Mouse (Mus musculus): ENCODE data around the gene Klc2. TPM values are rescaled to one million over a fixed set of nuclear protein-coding genes. Genes with fewer than 3 reads are reported as not detected.

Gene Klc2
- polyA plus RNA-seq, 1 experiment from 2014 or later: 23.7 TPM

GRCm38 (mm10) chr19:5067040-5067799, 51.1 kb downstream of the Klc2 start:
- H3K4me1 ChIP-seq: peaks cover 62% of the 10 kb centered on the region

GRCm38 (mm10) chr19:5065104-5065503, 53.3 kb downstream of the Klc2 start:
- H3K27me3 ChIP-seq (ENCODE audit: insufficient read depth, poor library complexity, severe bottlenecking): peaks cover 28% of the 10 kb centered on the region
- no peak overlapping the region for H3K4me3 ChIP-seq
- WGBS: 65% methylated on average over 7 of the region's 7 CpGs
- H3K27ac ChIP-seq: peak overlapping the region; percentile 42
- no peaks in the 10 kb centered on the region for H3K9me3 ChIP-seq
- no peak for DNase-seq (ENCODE audit: low spot score)
- H3K4me1 ChIP-seq: peaks cover 58% of the 10 kb centered on the region
- no peaks in the 10 kb centered on the region for H3K36me3 ChIP-seq

More at GRCm38 (mm10) chr19:5067040-5067799, 51.1 kb downstream of the Klc2 start:
- 4% methylated on average over 15 of the region's 15 CpGs for WGBS
- H3K36me3 ChIP-seq: no peaks in the 10 kb centered on the region
- H3K9me3 ChIP-seq: no peaks in the 10 kb centered on the region
- peak overlapping the region; percentile 72 for H3K4me3 ChIP-seq
- H3K27ac ChIP-seq: peak overlapping the region; percentile 92
- no peak for DNase-seq (ENCODE audit: low spot score)
- H3K27me3 ChIP-seq (ENCODE audit: insufficient read depth, poor library complexity, severe bottlenecking): peaks cover 43% of the 10 kb centered on the region

DNA sequence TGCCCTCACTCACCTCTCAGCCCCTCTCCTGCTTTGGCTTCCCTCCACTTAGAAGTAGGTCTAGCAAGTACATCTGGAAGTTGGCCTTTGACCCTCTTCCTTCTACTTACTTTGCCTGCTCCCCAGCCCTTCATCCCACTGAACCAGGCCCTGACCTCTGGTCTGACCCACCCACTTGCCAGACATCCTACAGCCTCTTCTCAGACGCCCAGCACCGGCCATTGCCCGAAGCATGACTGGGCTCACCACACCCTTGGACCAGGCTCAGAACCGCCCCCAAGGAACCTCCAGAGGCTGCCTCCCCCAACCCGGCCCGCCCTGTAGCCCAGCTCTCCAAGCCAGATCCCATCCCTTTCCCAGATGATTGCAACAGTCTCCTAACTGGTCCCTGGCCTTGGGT, 55.9 kb downstream of the Klc2 start:
- DNase-seq (ENCODE audit: low spot score): no peak
- Histone ChIP-seq H3K4me3 (no peak overlapping the region), H3K27ac (0 out of 2 replicates have a peak overlapping the region, but pooled peaks have one; percentile 2), H3K27me3 (ENCODE audit: insufficient read depth, poor library complexity, severe bottlenecking) (peaks cover 8% of the 10 kb centered on the region), H3K9me3 (no peaks in the 10 kb centered on the region), H3K4me1 (peaks cover 57% of the 10 kb centered on the region), H3K36me3 (no peaks in the 10 kb centered on the region)
- 66% methylated on average over 6 of the region's 6 CpGs for WGBS

- WGBS: 82% methylated on average over 5 of the region's 5 CpGs
- 0 out of 2 replicates have a peak overlapping the region, but pooled peaks have one; percentile 2 for H3K27ac ChIP-seq
- peaks cover 54% of the 10 kb centered on the region for H3K4me1 ChIP-seq
- H3K27me3 ChIP-seq (ENCODE audit: insufficient read depth, poor library complexity, severe bottlenecking): peaks cover 10% of the 10 kb centered on the region; the same call in 1 of the 2 replicates
- no peaks in the 10 kb centered on the region for H3K9me3 ChIP-seq
- H3K4me3 ChIP-seq: no peak overlapping the region
- H3K36me3 ChIP-seq: no peaks in the 10 kb centered on the region
- DNase-seq (ENCODE audit: low spot score): no peak
Measured at GRCm38 (mm10) chr19:5062041-5062440, 56.3 kb downstream of the Klc2 start.

DNA sequence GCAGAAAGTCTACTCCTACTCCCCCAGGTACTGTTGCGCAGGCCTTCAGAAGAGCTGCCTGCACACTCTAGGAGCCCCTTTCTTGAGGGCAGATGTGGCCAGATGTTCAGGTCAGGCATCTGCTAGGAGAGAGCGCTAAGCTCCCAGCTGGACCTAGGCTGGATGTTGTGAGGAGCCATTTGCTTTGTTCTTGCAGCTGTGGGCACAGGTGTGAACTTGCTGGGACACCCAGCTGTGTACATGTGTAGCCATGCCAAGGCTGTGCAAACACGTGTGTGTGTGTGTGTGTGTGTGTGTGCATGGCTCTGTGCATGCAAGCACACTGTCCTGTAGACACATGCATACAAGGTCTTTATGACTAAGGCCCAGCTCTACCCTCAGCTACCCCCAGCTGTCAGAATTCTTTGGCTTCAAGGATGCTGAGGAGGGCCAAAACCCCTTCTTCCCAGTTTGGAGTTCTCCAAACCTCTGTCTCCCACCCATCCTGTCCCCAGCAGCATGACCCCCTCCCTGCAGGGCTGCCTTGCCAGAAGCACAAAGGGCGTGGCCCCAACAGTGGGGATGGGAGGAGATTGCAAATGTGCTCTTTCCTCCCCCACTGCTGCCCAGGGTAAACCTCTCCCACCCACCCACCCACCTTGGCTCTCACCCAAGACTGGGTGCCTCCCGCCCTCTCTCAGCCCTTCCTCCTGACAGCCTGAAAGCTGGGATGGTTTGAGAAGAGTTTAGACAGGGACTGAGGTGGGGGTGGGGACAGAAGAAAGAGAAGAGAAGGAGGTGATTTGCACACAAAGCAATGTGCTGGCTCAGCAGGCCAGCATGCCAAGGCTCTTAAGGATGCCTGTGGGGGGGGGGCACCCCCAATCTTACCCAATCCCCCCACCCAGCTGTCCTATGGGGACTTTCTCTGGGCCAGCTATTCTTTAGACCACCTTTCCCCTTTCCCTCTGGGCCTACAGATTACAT, 57.7 kb downstream of the Klc2 start:
- Histone ChIP-seq H3K36me3 (no peaks in the 10 kb centered on the region), H3K27me3 (ENCODE audit: insufficient read depth, poor library complexity, severe bottlenecking) (peaks cover 10% of the 10 kb centered on the region; the same call in 1 of the 2 replicates), H3K4me1 (peaks cover 60% of the 10 kb centered on the region), H3K27ac (peak overlapping the region; percentile 85), H3K9me3 (no peaks in the 10 kb centered on the region), H3K4me3 (no peak overlapping the region)
- whole genome bisulfite sequencing: 40% methylated on average over 5 of the region's 5 CpGs
- no peak for DNase-seq (ENCODE audit: low spot score)

DNA sequence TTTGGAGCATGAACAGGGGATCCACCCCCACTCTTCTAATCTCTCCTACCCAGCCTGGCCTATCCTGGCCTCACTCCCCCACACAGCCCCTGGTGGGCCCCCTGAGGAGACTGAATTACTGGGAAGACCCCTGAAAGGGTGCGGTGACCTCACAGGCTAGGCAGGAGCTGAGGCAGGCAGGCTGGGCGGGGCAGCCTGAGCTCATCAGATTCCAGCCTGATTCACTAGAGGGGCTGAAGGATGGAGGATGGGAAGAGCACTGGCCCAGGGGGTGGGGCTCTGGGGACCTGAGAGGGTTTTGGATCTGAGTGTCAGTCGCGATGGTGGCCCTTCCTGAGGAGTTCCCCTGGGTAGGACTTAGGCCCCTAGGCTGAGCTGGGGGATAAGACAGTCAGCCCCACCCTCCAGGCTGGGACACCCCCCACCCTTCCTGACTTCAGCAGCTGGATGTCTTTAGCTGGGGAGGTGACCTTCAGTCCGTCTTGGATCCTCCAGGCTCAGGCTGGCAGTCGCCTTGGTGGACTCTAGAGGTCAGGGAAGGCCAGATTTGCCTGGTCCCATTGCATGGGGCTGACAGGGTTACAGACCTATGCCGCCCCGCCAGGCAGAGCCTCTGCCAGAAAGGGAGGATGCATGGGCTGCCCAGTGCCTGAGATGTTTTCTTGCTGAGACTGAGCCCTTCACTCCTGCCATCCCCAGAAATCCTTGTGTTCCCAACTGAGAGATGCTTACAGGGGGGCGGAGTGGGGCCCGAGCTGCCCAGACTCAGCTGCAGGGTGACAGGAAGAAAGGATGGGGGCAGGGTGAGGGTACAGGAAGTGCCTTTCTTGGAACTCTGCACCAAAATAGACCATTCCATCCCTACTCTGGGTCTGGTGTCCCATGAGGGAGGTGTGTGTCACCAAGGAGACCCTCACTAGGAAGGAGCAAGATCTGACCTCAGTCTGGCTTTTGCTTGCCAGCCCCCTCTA, 59.3 kb downstream of the Klc2 start:
- Histone ChIP-seq H3K4me3 (peak overlapping the region; percentile 15), H3K36me3 (no peaks in the 10 kb centered on the region), H3K27me3 (ENCODE audit: insufficient read depth, poor library complexity, severe bottlenecking) (peaks cover 24% of the 10 kb centered on the region), H3K4me1 (peaks cover 60% of the 10 kb centered on the region), H3K27ac (peak overlapping the region; percentile 85), H3K9me3 (no peaks in the 10 kb centered on the region)
- DNase-seq (ENCODE audit: low spot score): peak; percentile 84
- 9% methylated on average over 10 of the region's 10 CpGs for WGBS

DNA sequence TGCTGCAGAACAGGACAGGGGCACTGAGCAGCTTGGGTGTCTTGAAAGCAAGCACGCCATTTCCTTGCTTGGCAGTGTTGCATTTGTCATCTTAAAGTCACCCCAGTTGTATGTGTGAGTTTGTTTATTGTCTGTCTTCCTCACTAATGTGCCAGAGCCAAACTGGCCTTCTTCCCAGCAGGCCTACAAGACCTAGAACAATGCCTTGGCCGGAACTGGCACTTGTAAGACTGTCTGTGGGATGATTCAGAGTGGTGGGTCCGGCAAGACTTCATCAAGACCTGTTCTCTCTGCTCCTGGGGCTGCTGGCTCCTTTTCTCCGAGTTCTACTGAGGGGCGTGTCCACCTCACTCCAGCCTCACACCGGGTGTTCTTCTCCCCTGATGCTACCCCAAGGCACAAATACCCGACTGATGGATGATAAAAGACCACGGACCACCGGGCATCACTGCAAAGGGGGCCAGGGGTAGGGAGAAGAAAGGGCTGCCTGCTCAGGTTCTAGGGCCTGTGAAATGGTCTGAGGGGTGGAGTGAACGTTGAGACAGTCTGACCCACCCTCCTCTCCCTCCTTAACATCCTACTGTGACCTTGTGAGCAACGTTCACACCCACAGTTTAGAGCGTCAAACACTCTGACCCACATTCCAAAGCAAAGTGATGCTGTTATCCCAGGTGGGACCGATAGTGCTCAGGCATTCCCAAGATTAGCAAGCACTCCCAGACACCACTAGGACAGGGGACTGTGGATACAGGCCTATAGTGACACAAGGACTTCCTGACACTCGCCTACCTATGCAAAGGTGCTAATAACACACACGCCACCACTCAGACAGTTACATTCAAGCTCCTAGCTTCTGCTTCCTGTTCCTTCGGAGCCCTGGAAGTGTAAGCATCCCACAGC, 60.2 kb downstream of the Klc2 start:
- 20% methylated on average over 16 of the region's 16 CpGs for WGBS
- Histone ChIP-seq H3K27me3 (ENCODE audit: insufficient read depth, poor library complexity, severe bottlenecking) (peaks cover 34% of the 10 kb centered on the region), H3K9me3 (no peaks in the 10 kb centered on the region), H3K4me1 (peaks cover 62% of the 10 kb centered on the region), H3K36me3 (peaks cover 5% of the 10 kb centered on the region; the same call in 1 of the 2 replicates), H3K27ac (peak overlapping the region; percentile 85), H3K4me3 (0 out of 2 replicates have a peak overlapping the region, but pooled peaks have one; percentile 15)
- no peak for DNase-seq (ENCODE audit: low spot score)

Other genes with a start within 250 kb of the Klc2 start
- gene Actn3, start 240.7 kb downstream of the Klc2 start, polyA plus RNA-seq (2016; fragmentation: Nextera tagmentation; extraction: Ambion mirVana): 6.8 and 9.9 TPM in 2 replicates
- gene Zdhhc24, start 239.9 kb downstream of the Klc2 start, polyA plus RNA-seq (2016; fragmentation: Nextera tagmentation; extraction: Ambion mirVana): 10.2 and 12.3 TPM in 2 replicates
- 3.1 and 3.2 TPM in 2 replicates for gene Bbs1, start 211.9 kb downstream of the Klc2 start, polyA plus RNA-seq (2016; fragmentation: Nextera tagmentation; extraction: Ambion mirVana)
- 155 and 156 TPM in 2 replicates for gene Dpp3, start 190.3 kb downstream of the Klc2 start, polyA plus RNA-seq (2016; fragmentation: Nextera tagmentation; extraction: Ambion mirVana)
- gene Peli3, start 175.4 kb downstream of the Klc2 start, polyA plus RNA-seq (2016; fragmentation: Nextera tagmentation; extraction: Ambion mirVana): 0.32 and 1.0 TPM in 2 replicates
- gene Mrpl11, start 156.4 kb downstream of the Klc2 start, polyA plus RNA-seq (2016; fragmentation: Nextera tagmentation; extraction: Ambion mirVana): 128 and 142 TPM in 2 replicates
- gene Npas4, start 128.2 kb downstream of the Klc2 start, polyA plus RNA-seq (2016; fragmentation: Nextera tagmentation; extraction: Ambion mirVana): 0.24 and 0.34 TPM in 2 replicates
- gene Slc29a2, start 94.7 kb downstream of the Klc2 start, polyA plus RNA-seq (2016; fragmentation: Nextera tagmentation; extraction: Ambion mirVana): 7.6 and 12.0 TPM in 2 replicates
- 42.8 and 47.8 TPM in 2 replicates for gene B4gat1, start 79.7 kb downstream of the Klc2 start, polyA plus RNA-seq (2016; fragmentation: Nextera tagmentation; extraction: Ambion mirVana)
- gene AC124502.3, start 79.7 kb downstream of the Klc2 start, polyA plus RNA-seq (2016; fragmentation: Nextera tagmentation; extraction: Ambion mirVana): 1.6 and 2.5 TPM in 2 replicates
- 47.1 and 58.1 TPM in 2 replicates for gene Brms1, start 77.2 kb downstream of the Klc2 start, polyA plus RNA-seq (2016; fragmentation: Nextera tagmentation; extraction: Ambion mirVana)
- 4.0 and 5.3 TPM in 2 replicates for gene Rin1, start 68.1 kb downstream of the Klc2 start, polyA plus RNA-seq (2016; fragmentation: Nextera tagmentation; extraction: Ambion mirVana)
- gene Cd248, start 50.5 kb downstream of the Klc2 start, polyA plus RNA-seq (2016; fragmentation: Nextera tagmentation; extraction: Ambion mirVana): 19.0 and 43.4 TPM in 2 replicates
- 6.4 and 7.6 TPM in 2 replicates for gene Tmem151a, start 33.0 kb downstream of the Klc2 start, polyA plus RNA-seq (2016; fragmentation: Nextera tagmentation; extraction: Ambion mirVana)
- 94.9 and 104 TPM in 2 replicates for gene Yif1a, start 30.0 kb downstream of the Klc2 start, polyA plus RNA-seq (2016; fragmentation: Nextera tagmentation; extraction: Ambion mirVana)
- gene Cnih2, start 20.0 kb downstream of the Klc2 start, polyA plus RNA-seq (2016; fragmentation: Nextera tagmentation; extraction: Ambion mirVana): 4.6 and 12.7 TPM in 2 replicates
- gene Rab1b, start 11.5 kb downstream of the Klc2 start, polyA plus RNA-seq (2016; fragmentation: Nextera tagmentation; extraction: Ambion mirVana): 261 and 263 TPM in 2 replicates
- gene Pacs1, start 154.6 kb upstream of the Klc2 start, polyA plus RNA-seq (2016; fragmentation: Nextera tagmentation; extraction: Ambion mirVana): 23.1 and 23.4 TPM in 2 replicates
- 261 and 313 TPM in 2 replicates for gene Sf3b2, start 176.9 kb upstream of the Klc2 start, polyA plus RNA-seq (2016; fragmentation: Nextera tagmentation; extraction: Ambion mirVana)
- gene Gal3st3, start 179.8 kb upstream of the Klc2 start, polyA plus RNA-seq (2016; fragmentation: Nextera tagmentation; extraction: Ambion mirVana): 2.8 and 4.5 TPM in 2 replicates
- gene Catsper1, start 217.2 kb upstream of the Klc2 start, polyA plus RNA-seq (2016; fragmentation: Nextera tagmentation; extraction: Ambion mirVana): not detected in 2 replicates
- 0.23 TPM in 1 of 2 replicates, not detected in the other for gene Cst6, start 231.0 kb upstream of the Klc2 start, polyA plus RNA-seq (2016; fragmentation: Nextera tagmentation; extraction: Ambion mirVana)
- 58.0 and 72.6 TPM in 2 replicates for gene Eif1ad, start 248.2 kb upstream of the Klc2 start, polyA plus RNA-seq (2016; fragmentation: Nextera tagmentation; extraction: Ambion mirVana)
- gene Banf1, start 248.6 kb upstream of the Klc2 start, polyA plus RNA-seq (2016; fragmentation: Nextera tagmentation; extraction: Ambion mirVana): 533 and 575 TPM in 2 replicates

Measured in heart, embryonic 10.5 days (tissue).